Mouse (Mus musculus) heart, adult 2 months (tissue): ENCODE results near the gene Ptprd.

Source experiments
- CTCF ChIP-seq: fragments of 200-600 bp; IDR thresholded peaks from 2 replicates; pipeline ENCODE4 v1.8.1; 2022; ENCODE audit warnings: antibody characterized with exemption, mild to moderate bottlenecking, moderate library complexity
- POLR2A ChIP-seq: fragments of 200-500 bp; IDR thresholded peaks from 2 replicates; pipeline ENCODE4 v1.6.1; 2011; ENCODE audit warnings: mild to moderate bottlenecking, low read depth, low read length, control low read depth; ENCODE audit not compliant: insufficient read depth

DNA sequence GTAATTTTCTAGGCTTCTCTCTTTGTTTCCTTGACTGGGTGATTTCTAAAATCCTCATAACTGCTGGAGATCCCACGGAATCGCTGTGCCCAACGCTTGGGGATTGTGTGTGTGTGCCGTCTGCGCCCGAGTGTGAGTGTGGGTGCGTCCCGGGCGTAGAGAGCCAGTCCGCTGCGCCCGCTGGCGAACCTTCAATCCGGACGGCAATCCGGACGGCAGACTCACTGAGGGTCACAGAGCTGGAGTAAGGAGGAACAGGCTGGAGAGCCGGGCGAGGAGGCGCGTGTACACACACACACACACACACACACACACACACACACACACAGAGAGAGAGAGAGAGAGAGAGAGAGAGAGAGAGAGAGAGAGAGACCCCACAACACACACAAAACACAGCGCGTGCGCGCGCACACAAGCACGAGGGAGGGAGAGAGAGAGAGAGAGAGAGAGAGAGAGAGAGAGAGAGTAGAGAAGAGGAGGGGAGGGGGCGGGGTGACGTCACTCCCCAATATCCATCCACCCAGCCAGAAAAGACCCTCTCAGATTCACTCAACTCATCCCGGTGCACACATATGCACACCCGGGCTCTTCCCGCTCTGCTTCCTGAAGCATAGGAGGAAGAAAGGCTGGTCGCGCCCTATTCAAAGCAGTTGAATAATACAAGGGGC, 1761.3 kb downstream of the Ptprd start:
- TF ChIP-seq POLR2A: no peak
- TF ChIP-seq CTCF: no peak
